Mouse (Mus musculus) midbrain, embryonic 14.5 days (tissue): Measurements from ENCODE around the gene Hs3st6. TPM values are rescaled to one million over a fixed set of nuclear protein-coding genes. Genes with fewer than 3 reads are reported as not detected.

Experiments
- ATAC-seq: fragments of 200-750 bp; cut with Nextera tagmentation; 2 replicates; pipeline ENCODE4 v1.8.0; 2017; ENCODE audit warnings: moderate number of reproducible peaks, moderate library complexity; ENCODE audit not compliant: low FRiP score, low TSS enrichment
- DNase-seq: peaks from one replicate; pipeline ENCODE4 v3.0.0-alpha.2; 2015
- H3K27ac ChIP-seq: fragments of 300-500 bp; sonication (generic); replicated peaks from 2 replicates; pipeline ENCODE4 v1.5.1; 2014; ENCODE audit warnings: mild to moderate bottlenecking, low read depth, low read length, moderate library complexity
- H3K27me3 ChIP-seq: fragments of 300-500 bp; sonication (generic); 2 replicates; pipeline ENCODE4 v1.6.1; 2014; ENCODE audit warnings: low read length, control low read depth, mixed read lengths; ENCODE audit not compliant: control insufficient read depth, insufficient read depth
- H3K36me3 ChIP-seq: fragments of 300-500 bp; sonication (generic); 2 replicates; pipeline ENCODE4 v1.6.1; 2014; ENCODE audit warnings: low read length, control low read depth; ENCODE audit not compliant: control insufficient read depth, insufficient read depth
- H3K4me1 ChIP-seq: fragments of 300-500 bp; sonication (generic); 2 replicates; pipeline ENCODE4 v1.6.1; 2014; ENCODE audit warnings: mild to moderate bottlenecking, antibody characterized with exemption, low read length, control low read depth; ENCODE audit not compliant: control insufficient read depth, insufficient read depth
- H3K4me2 ChIP-seq: fragments of 300-500 bp; sonication (generic); 2 replicates; pipeline ENCODE4 v1.6.1; 2014; ENCODE audit warnings: mild to moderate bottlenecking, low read length, moderate library complexity
- H3K4me3 ChIP-seq: fragments of 300-500 bp; sonication (generic); replicated peaks from 2 replicates; pipeline ENCODE4 v1.5.1; 2014; ENCODE audit warnings: low read depth, low read length
- H3K9ac ChIP-seq: fragments of 300-500 bp; sonication (generic); replicated peaks from 2 replicates; pipeline ENCODE4 v1.6.1; 2014; ENCODE audit warnings: mild to moderate bottlenecking, low read length, moderate library complexity
- H3K9me3 ChIP-seq: fragments of 300-500 bp; sonication (generic); 2 replicates; pipeline ENCODE4 v1.6.1; 2016; ENCODE audit warnings: low read length, control low read depth, mixed read lengths; ENCODE audit not compliant: control insufficient read depth
- WGBS: fragments of 180-500 bp; shearing (Covaris S2); extraction: QIAGEN DNeasy Blood & Tissue Kit; methylation state at CpG from one replicate; pipeline ENCODE4 v1.1.7; 2014; 5-methylcytosine and 5-hydroxymethylcytosine counted together
- polyA plus RNA-seq: library from polyadenylated mRNA; unstranded; fragments of >200 nt; fragmentation: Nextera tagmentation; extraction: Ambion mirVana; gene quantifications from 2 replicates; pipeline ENCODE4 v1.2.1, GENCODE M21; 2014

Hs3st6 gene
- not detected in 2 replicates for polyA plus RNA-seq

GRCm38 (mm10) chr17:24752415-24753394 lies at the start of gene Hs3st6:
Hs3st6 (plus strand) TSS chr17:24752988.
- H3K27ac ChIP-seq: no peak within 1 kb of the TSS
- peak within 1 kb of the TSS; percentile 75 for H3K4me2 ChIP-seq
- H3K27me3 ChIP-seq: peaks cover 53% of the 10 kb centered on the region
- ATAC-seq (no peak), DNase-seq (peak; percentile 37)
- H3K9me3 ChIP-seq: no peaks in the 10 kb centered on the region
- peak within 1 kb of the TSS; percentile 38 for H3K4me3 ChIP-seq
- peaks cover 7% of the 10 kb centered on the region; the same call in 1 of the 2 replicates for H3K4me1 ChIP-seq
- H3K36me3 ChIP-seq: no peaks in the 10 kb centered on the region
- 1% methylated on average over 76 of the region's 82 CpGs for WGBS
- peak within 1 kb of the TSS; percentile 34; the same call in 1 of the 2 replicates for H3K9ac ChIP-seq

- H3K9me3 ChIP-seq: no peaks in the 10 kb centered on the region
- peaks cover 10% of the 10 kb centered on the region; the same call in 1 of the 2 replicates for H3K4me1 ChIP-seq
- H3K36me3 ChIP-seq: peaks cover 42% of the 10 kb centered on the region
- no peaks in the 10 kb centered on the region for H3K27me3 ChIP-seq
- H3K4me3 ChIP-seq: no peak overlapping the region
- DNase-seq (no peak), ATAC-seq (no peak)
- H3K27ac ChIP-seq: no peak overlapping the region
- H3K4me2 ChIP-seq: no peak overlapping the region
- 95% methylated on average over 3 of the region's 3 CpGs for WGBS
- H3K9ac ChIP-seq: no peak overlapping the region
Measured at GRCm38 (mm10) chr17:24705821-24706220, 47.0 kb upstream of the Hs3st6 start.

GRCm38 (mm10) chr17:24706982-24707800 lies 45.6 kb upstream of the Hs3st6 start, which contains the start of gene Tbl3:
Tbl3 (minus strand) TSS chr17:24707660.
- ATAC-seq (peak; percentile 87), DNase-seq (peak; percentile 98)
- WGBS: 4% methylated on average over 32 of the region's 32 CpGs
- H3K9ac ChIP-seq: peak within 1 kb of the TSS; percentile 58
- peaks cover 10% of the 10 kb centered on the region; the same call in 1 of the 2 replicates for H3K4me1 ChIP-seq
- peak within 1 kb of the TSS; percentile 77 for H3K27ac ChIP-seq
- H3K4me2 ChIP-seq: peak within 1 kb of the TSS; percentile 77
- H3K4me3 ChIP-seq: peak within 1 kb of the TSS; percentile 68
- H3K36me3 ChIP-seq: peaks cover 29% of the 10 kb centered on the region
- no peaks in the 10 kb centered on the region for H3K9me3 ChIP-seq
- H3K27me3 ChIP-seq: no peaks in the 10 kb centered on the region

GRCm38 (mm10) chr17:24707801-24708425 lies 44.9 kb upstream of the Hs3st6 start:
- 5% methylated on average over 24 of the region's 24 CpGs for WGBS
- Histone ChIP-seq H3K27me3 (no peaks in the 10 kb centered on the region), H3K9me3 (no peaks in the 10 kb centered on the region), H3K4me3 (peak overlapping the region; percentile 68), H3K4me2 (peak overlapping the region; percentile 77), H3K9ac (peak overlapping the region; percentile 58), H3K27ac (peak overlapping the region; percentile 77), H3K36me3 (peaks cover 24% of the 10 kb centered on the region), H3K4me1 (peaks cover 10% of the 10 kb centered on the region; the same call in 1 of the 2 replicates)
- ATAC-seq (no peak; the same call in 1 of the 2 replicates), DNase-seq (peak; percentile 28)

- DNase-seq (peak; percentile 52), ATAC-seq (no peak)
- peaks cover 10% of the 10 kb centered on the region; the same call in 1 of the 2 replicates for H3K4me1 ChIP-seq
- no peaks in the 10 kb centered on the region for H3K27me3 ChIP-seq
- no peak overlapping the region for H3K27ac ChIP-seq
- H3K36me3 ChIP-seq: peaks cover 19% of the 10 kb centered on the region
- no peaks in the 10 kb centered on the region for H3K9me3 ChIP-seq
- no peak overlapping the region for H3K4me2 ChIP-seq
- 27% methylated on average over 2 of the region's 2 CpGs for WGBS
- H3K9ac ChIP-seq: no peak overlapping the region
- H3K4me3 ChIP-seq: no peak overlapping the region
Measured at GRCm38 (mm10) chr17:24708646-24709045, 44.1 kb upstream of the Hs3st6 start.

- WGBS: 11% methylated on average over 6 of the region's 6 CpGs
- Histone ChIP-seq H3K36me3 (peaks cover 13% of the 10 kb centered on the region; the same call in 1 of the 2 replicates), H3K27me3 (no peaks in the 10 kb centered on the region), H3K4me1 (no peaks in the 10 kb centered on the region), H3K9ac (no peak overlapping the region), H3K4me3 (no peak overlapping the region), H3K4me2 (no peak overlapping the region), H3K27ac (no peak overlapping the region), H3K9me3 (no peaks in the 10 kb centered on the region)
- ATAC-seq: no peak
- no peak for DNase-seq
Measured at GRCm38 (mm10) chr17:24715556-24715955, 37.2 kb upstream of the Hs3st6 start.

GRCm38 (mm10) chr17:24716166-24716682 lies 36.6 kb upstream of the Hs3st6 start:
- no peaks in the 10 kb centered on the region for H3K9me3 ChIP-seq
- H3K4me3 ChIP-seq: no peak overlapping the region
- DNase-seq: no peak
- H3K4me2 ChIP-seq: no peak overlapping the region
- H3K27ac ChIP-seq: no peak overlapping the region
- no peak for ATAC-seq
- peaks cover 15% of the 10 kb centered on the region for H3K36me3 ChIP-seq
- H3K27me3 ChIP-seq: no peaks in the 10 kb centered on the region
- no peak overlapping the region for H3K9ac ChIP-seq
- H3K4me1 ChIP-seq: no peaks in the 10 kb centered on the region
- WGBS: 95% methylated on average over 15 of the region's 15 CpGs

GRCm38 (mm10) chr17:24717943-24718342 lies 34.8 kb upstream of the Hs3st6 start, which contains the start of the genes Rnf151 and Rps2:
Rnf151 (minus strand) TSS chr17:24718063.
Rps2 (plus strand) TSS chr17:24718116.
- H3K27me3 ChIP-seq: no peaks in the 10 kb centered on the region
- peaks cover 29% of the 10 kb centered on the region for H3K36me3 ChIP-seq
- H3K4me3 ChIP-seq: peak within 1 kb of the TSS; percentile 85; the same call in 1 of the 2 replicates
- DNase-seq: no peak
- WGBS: 87% methylated on average over 4 of the region's 4 CpGs
- H3K4me2 ChIP-seq: peak within 1 kb of the TSS; percentile 84
- no peaks in the 10 kb centered on the region for H3K9me3 ChIP-seq
- H3K9ac ChIP-seq: no peak within 1 kb of the TSS; the same call in 1 of the 2 replicates
- peaks cover under 1% of the 10 kb centered on the region; the same call in 1 of the 2 replicates for H3K4me1 ChIP-seq
- no peak within 1 kb of the TSS for H3K27ac ChIP-seq
- ATAC-seq: no peak
